Comparison of ENCODE assay signal across 7 mouse cellular contexts in genomic region chr1:170214757-170215522, GRCm38 (mm10). TPM values are rescaled to one million over a fixed set of nuclear protein-coding genes. Genes with fewer than 3 reads are reported as not detected.
DNase-seq lines count a peak whose midpoint lies in the region; ATAC-seq lines count a peak whose summit lies in the region.

Gene Uhmk1, minus strand, starts transcription at chr1:170215397.

- intact Hi-C loops in gastrocnemius, postnatal 36 days (cut with DNase I): loop anchor here (5.0 kb wide), 1 partner anchor 397 kb away; no protein-coding TSS in a partner anchor
- intact Hi-C loops in left cerebral cortex, postnatal 36 days (cut with DNase I): loop anchor here (5.0 kb wide), 1 partner anchor 383 kb away; no protein-coding TSS in a partner anchor

- peak; percentile 98 for ATAC-seq in intestine, embryonic 16.5 days
- ATAC-seq in midbrain, embryonic 11.5 days (ENCODE audit: low FRiP score): peak; percentile 100

- peak within 1 kb of the TSS; percentile 94 for H3K9ac ChIP-seq in intestine, embryonic 16.5 days (ENCODE audit: low read depth, low read length)
- peak within 1 kb of the TSS; percentile 91 for H3K9ac ChIP-seq in midbrain, embryonic 11.5 days (ENCODE audit: low read length)

- WGBS in intestine, embryonic 16.5 days: under 1% methylated on average over 69 of the region's 70 CpGs
- WGBS in midbrain, embryonic 11.5 days: under 1% methylated on average over 67 of the region's 70 CpGs

- H3K27me3 ChIP-seq in intestine, embryonic 16.5 days (replicated peaks; ENCODE audit: control insufficient read depth, insufficient read depth, low read length): no peaks in the 10 kb centered on the region
- H3K27me3 ChIP-seq in midbrain, embryonic 11.5 days (ENCODE audit: control insufficient read depth, insufficient read depth, low read length): no peaks in the 10 kb centered on the region

- peak within 1 kb of the TSS; percentile 82 for H3K4me3 ChIP-seq in intestine, embryonic 16.5 days (ENCODE audit: low read length)
- H3K4me3 ChIP-seq in midbrain, embryonic 11.5 days (ENCODE audit: low read depth, low read length): peak within 1 kb of the TSS; percentile 95

- H3K9me3 ChIP-seq in intestine, embryonic 16.5 days (ENCODE audit: control insufficient read depth, low read length): no peaks in the 10 kb centered on the region
- H3K9me3 ChIP-seq in midbrain, embryonic 11.5 days (ENCODE audit: control insufficient read depth, low read length): no peaks in the 10 kb centered on the region

- no peaks in the 10 kb centered on the region for H3K36me3 ChIP-seq in intestine, embryonic 16.5 days (ENCODE audit: control insufficient read depth, insufficient read depth, low read length)
- no peaks in the 10 kb centered on the region; the same call in 1 of the 2 replicates for H3K36me3 ChIP-seq in midbrain, embryonic 11.5 days (ENCODE audit: control insufficient read depth, insufficient read depth, low read length)

- H3K4me2 ChIP-seq in intestine, embryonic 16.5 days (ENCODE audit: low read depth, low read length): peak within 1 kb of the TSS; percentile 67
- peak within 1 kb of the TSS; percentile 75 for H3K4me2 ChIP-seq in midbrain, embryonic 11.5 days

- H3K4me1 ChIP-seq in intestine, embryonic 16.5 days (ENCODE audit: control insufficient read depth, insufficient read depth, low read length): peaks cover 3% of the 10 kb centered on the region; the same call in 1 of the 2 replicates
- H3K4me1 ChIP-seq in midbrain, embryonic 11.5 days (ENCODE audit: control insufficient read depth, insufficient read depth, low read length): peaks cover 6% of the 10 kb centered on the region

- peak; percentile 84 to 85 for DNase-seq in adrenal gland, adult 18-20 months (ENCODE audit: low spot score in 2 of 2)
- DNase-seq in embryo, embryonic 11 days: peak; percentile 95
- peak; percentile 77 to 86 for DNase-seq in gastrocnemius, postnatal 36 days
- DNase-seq in left cerebral cortex, postnatal 36 days (ENCODE audit: low spot score in 2 of 2): peak; percentile 86 to 91
- DNase-seq in midbrain, embryonic 11.5 days (ENCODE audit: low spot score, missing footprints): peak; percentile 96
- DNase-seq in skeletal muscle tissue, adult 2 months (ENCODE audit: low read depth, low spot score): peak; percentile 78

- peak within 1 kb of the TSS; percentile 82 for H3K27ac ChIP-seq in intestine, embryonic 16.5 days (ENCODE audit: low read length)
- H3K27ac ChIP-seq in midbrain, embryonic 11.5 days (ENCODE audit: low read depth, low read length): no peak within 1 kb of the TSS

RNA-seq across cellular contexts. Expression of gene Uhmk1, which starts in this region (rescaled TPM):
- 10 to 100 TPM; 67.1 to 73.7 TPM for total RNA-seq in adrenal gland, adult 18-20 months (2021)
- 10 to 100 TPM; 10.2 TPM for total RNA-seq in gastrocnemius, postnatal 36 days (2021)
- polyA plus RNA-seq in intestine, embryonic 16.5 days (2015; fragmentation: Nextera tagmentation; extraction: Ambion mirVana): 5.7 and 7.1 TPM in 2 replicates
- total RNA-seq in left cerebral cortex, postnatal 36 days (2021): 100 to 1,000 TPM; 135 to 137 TPM
- 16.3 and 17.4 TPM in 2 replicates for polyA plus RNA-seq in midbrain, embryonic 11.5 days (2014; fragmentation: Nextera tagmentation; extraction: Ambion mirVana)

Comparison
In these comparisons a context has a peak if more than half of its experiments do, and no peak if none do; other contexts are left out.
1. RNA of gene Uhmk1 (total RNA-seq): 135 to 137 TPM in left cerebral cortex, postnatal 36 days and 67.1 to 73.7 TPM in adrenal gland, adult 18-20 months; 10.2 TPM in gastrocnemius, postnatal 36 days; every median in the first group is over 4 times any median in the second.
2. Peak in every context shown above with its lines, with median percentiles within 50 percentile points of each other: DNase-seq.